Mouse (Mus musculus): Measurements from ENCODE around the gene Hyal3.

DNA sequence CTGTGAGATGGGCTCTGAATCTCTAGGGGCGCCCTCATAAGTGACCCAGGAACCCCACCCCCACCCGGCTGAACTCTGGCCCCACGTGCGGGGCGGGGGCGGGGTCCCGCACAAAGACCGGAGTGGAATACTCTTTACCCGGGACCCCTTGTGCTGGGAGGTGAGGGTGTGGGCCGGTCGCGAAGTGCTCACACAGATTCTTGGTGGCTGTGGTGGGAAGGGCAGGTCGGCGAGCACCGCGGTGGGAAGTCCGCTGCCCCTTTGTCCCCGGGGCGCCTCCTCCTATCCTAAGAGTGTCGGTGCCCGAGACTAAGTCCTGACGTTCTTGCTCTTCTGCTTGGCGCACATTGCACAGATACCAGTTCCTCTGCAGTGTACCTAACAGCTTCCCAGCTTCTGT, 11.3 kb upstream of the Hyal3 start:
- no peak for TF ChIP-seq CTCF (IDR thresholded peaks at IDR 0.05; ENCODE audit: low read depth, low read length)
- no peak for TF ChIP-seq POLR2A (IDR thresholded peaks at IDR 0.05; ENCODE audit: extremely low read depth, insufficient read depth, low read length)
